Mouse (Mus musculus) kidney, adult 11 months (tissue): ENCODE measurements around the gene Cldn34b4.

Experiments used
- DNase-seq: peaks from one replicate; pipeline ENCODE4 v3.0.0; 2022

The Cldn34b4 gene

GRCm38 (mm10) chrX:76393050-76393449, at the start of gene Cldn34b4:
Gene Cldn34b4, plus strand, starts transcription at chrX:76393350.
- DNase-seq: no peak
